Mouse (Mus musculus): ENCODE results near the gene Ube2z. TPM values are rescaled to one million over a fixed set of nuclear protein-coding genes. Genes with fewer than 3 reads are reported as not detected.

Ube2z gene
- total RNA-seq, 2 experiments from 2014 or later: 53.8 to 54.6 TPM

GRCm38 (mm10) chr11:96006852-96007515 lies 58.2 kb downstream of the Ube2z start:
- DNase-seq: no peak

GRCm38 (mm10) chr11:96006367-96006851 lies 58.8 kb downstream of the Ube2z start:
- no peak for DNase-seq

GRCm38 (mm10) chr11:96005403-96006271 lies 59.6 kb downstream of the Ube2z start, which contains the start of gene Igf2bp1:
Gene Igf2bp1 (minus strand): TSS chr11:96005940.
- no peak for DNase-seq

GRCm38 (mm10) chr11:96004793-96005402 lies 60.3 kb downstream of the Ube2z start:
- no peak for DNase-seq

GRCm38 (mm10) chr11:96003969-96004792 lies 61.0 kb downstream of the Ube2z start:
- DNase-seq: no peak

- DNase-seq: no peak
Measured at GRCm38 (mm10) chr11:96003100-96003900, 61.9 kb downstream of the Ube2z start.

Other genes starting within 250 kb of the Ube2z start
- 10 to 100 TPM; 55.8 to 62.3 TPM for gene Phospho1, start 240.9 kb downstream of the Ube2z start, total RNA-seq (2021)
- gene Gngt2, start 228.2 kb downstream of the Ube2z start, total RNA-seq (2021): 1 to 10 TPM; 3.1 to 4.7 TPM
- gene Abi3, start 222.9 kb downstream of the Ube2z start, total RNA-seq (2021): 1 to 10 TPM; 6.2 to 6.4 TPM
- not detected for gene B4galnt2, start 150.5 kb downstream of the Ube2z start, total RNA-seq (2021)
- not detected for gene Igf2bp1, start 59.4 kb downstream of the Ube2z start, total RNA-seq (2021)
- gene Gip, start 40.8 kb downstream of the Ube2z start, total RNA-seq (2021): not detected
- gene Snf8, start 30.5 kb downstream of the Ube2z start, total RNA-seq (2021): 100 to 1,000 TPM; 101 to 107 TPM
- gene Atp5g1, start 10.3 kb upstream of the Ube2z start, total RNA-seq (2021): 100 to 1,000 TPM; 385 to 449 TPM
- not detected for gene Calcoco2, start 46.6 kb upstream of the Ube2z start, total RNA-seq (2021)
- gene Ttll6, start 68.4 kb upstream of the Ube2z start, total RNA-seq (2021): under 1 TPM; 0.27 to 0.46 TPM
- not detected for gene Hoxb13, start 128.9 kb upstream of the Ube2z start, total RNA-seq (2021)
- gene Hoxb9, start 206.1 kb upstream of the Ube2z start, total RNA-seq (2021): not detected
- not detected for gene Hoxb8, start 216.5 kb upstream of the Ube2z start, total RNA-seq (2021)
- not detected for gene Hoxb7, start 221.2 kb upstream of the Ube2z start, total RNA-seq (2021)
- gene Hoxb6, start 227.1 kb upstream of the Ube2z start, total RNA-seq (2021): not detected
- gene Hoxb5, start 237.9 kb upstream of the Ube2z start, total RNA-seq (2021): not detected